8 mouse cellular contexts compared by ENCODE assay signal in genomic region chr5:114922998-114923473, GRCm38 (mm10). TPM values are rescaled to one million over a fixed set of nuclear protein-coding genes. Genes with fewer than 3 reads are reported as not detected.
A peak's percentile ranks its signal among the peaks of the same experiment; 100 is the strongest.
DNase-seq lines count a peak whose midpoint lies in the region; ATAC-seq and TF ChIP-seq lines count a peak whose summit lies in the region.

Gene Oasl1 (plus strand): TSS chr5:114923240.

- peaks cover 9 to 52% of the 10 kb centered on the region in 2 experiments for H3K4me1 ChIP-seq in MEL (ENCODE audit: control insufficient read depth in 1 of 2, insufficient read depth in 2 of 2, low read length in 2 of 2)
- H3K4me1 ChIP-seq in forebrain, embryonic 13.5 days: peaks cover 7% of the 10 kb centered on the region
- H3K4me1 ChIP-seq in hindbrain, embryonic 15.5 days (replicated peaks): peaks cover 4% of the 10 kb centered on the region; the same call in 1 of the 2 replicates
- H3K4me1 ChIP-seq in liver, embryonic 11.5 days (replicated peaks; ENCODE audit: control insufficient read depth, insufficient read depth, low read length): peaks cover 5% of the 10 kb centered on the region; the same call in 1 of the 2 replicates
- H3K4me1 ChIP-seq in neural tube, embryonic 14.5 days (ENCODE audit: control insufficient read depth, insufficient read depth, low read length): no peaks in the 10 kb centered on the region

- no peaks in the 10 kb centered on the region for H3K27me3 ChIP-seq in MEL (ENCODE audit: control insufficient read depth in 1 of 2, insufficient read depth in 2 of 2, low read length in 2 of 2)
- H3K27me3 ChIP-seq in forebrain, embryonic 13.5 days: no peaks in the 10 kb centered on the region
- no peaks in the 10 kb centered on the region for H3K27me3 ChIP-seq in hindbrain, embryonic 15.5 days
- no peaks in the 10 kb centered on the region for H3K27me3 ChIP-seq in liver, embryonic 11.5 days (replicated peaks; ENCODE audit: control insufficient read depth, insufficient read depth, low read length)
- no peaks in the 10 kb centered on the region for H3K27me3 ChIP-seq in neural tube, embryonic 14.5 days (ENCODE audit: control insufficient read depth, insufficient read depth, low read length)

- TF ChIP-seq RAD21 in MEL (IDR thresholded peaks at IDR 0.05; ENCODE audit: low read depth, low read length): no peak

- TF ChIP-seq EP300 in MEL (IDR thresholded peaks at IDR 0.05; ENCODE audit: low read depth in 1 of 2, low read length in 2 of 2): peak; percentile 45 to 63

- peak within 1 kb of the TSS; percentile 98 for H3K27ac ChIP-seq in MEL (ENCODE audit: control insufficient read depth, low read depth, low read length)
- no peak within 1 kb of the TSS for H3K27ac ChIP-seq in forebrain, embryonic 13.5 days
- no peak within 1 kb of the TSS for H3K27ac ChIP-seq in hindbrain, embryonic 15.5 days (replicated peaks)
- H3K27ac ChIP-seq in liver, embryonic 11.5 days (ENCODE audit: low read depth, low read length): no peak within 1 kb of the TSS
- H3K27ac ChIP-seq in neural tube, embryonic 14.5 days (ENCODE audit: low read depth, low read length): no peak within 1 kb of the TSS

- DNase-seq in 416B (ENCODE audit: low read depth) (peak; percentile 79), MEL (ENCODE audit: low read depth, low spot score) (peak; percentile 74)
- DNase-seq in liver, embryonic 11.5 days (ENCODE audit: low spot score): no peak
- DNase-seq in urinary bladder, postnatal 25 days (ENCODE audit: low spot score): peak; percentile 48
- no peak for DNase-seq in right cerebral cortex, postnatal 36 days (ENCODE audit: low spot score in 2 of 2)

- H3K36me3 ChIP-seq in MEL (ENCODE audit: control insufficient read depth in 1 of 2, insufficient read depth in 2 of 2, low read length in 2 of 2): peaks cover 0 to 32% of the 10 kb centered on the region in 2 experiments; a peak in 2 of 4 replicates
- H3K36me3 ChIP-seq in forebrain, embryonic 13.5 days (ENCODE audit: poor library complexity, severe bottlenecking): no peaks in the 10 kb centered on the region
- no peaks in the 10 kb centered on the region for H3K36me3 ChIP-seq in hindbrain, embryonic 15.5 days
- no peaks in the 10 kb centered on the region for H3K36me3 ChIP-seq in liver, embryonic 11.5 days (ENCODE audit: control insufficient read depth, insufficient read depth, low read length)
- no peaks in the 10 kb centered on the region for H3K36me3 ChIP-seq in neural tube, embryonic 14.5 days (ENCODE audit: control insufficient read depth, insufficient read depth, low read length)

- H3K4me2 ChIP-seq in forebrain, embryonic 13.5 days: peak within 1 kb of the TSS; percentile 36
- peak within 1 kb of the TSS; percentile 40 for H3K4me2 ChIP-seq in hindbrain, embryonic 15.5 days
- peak within 1 kb of the TSS; percentile 35 for H3K4me2 ChIP-seq in liver, embryonic 11.5 days
- H3K4me2 ChIP-seq in neural tube, embryonic 14.5 days (ENCODE audit: low read depth, low read length): peak within 1 kb of the TSS; percentile 9; the same call in 1 of the 2 replicates

- peaks cover 3% of the 10 kb centered on the region; the same call in 1 of the 2 replicates for H3K79me2 ChIP-seq in MEL (ENCODE audit: control insufficient read depth, insufficient read depth, low read length, poor library complexity)

- H3K4me3 ChIP-seq in MEL (ENCODE audit: control insufficient read depth in 1 of 2, insufficient read depth in 1 of 2, low read depth in 2 of 2, low read length in 2 of 2): peak within 1 kb of the TSS; percentile 72 to 74
- H3K4me3 ChIP-seq in forebrain, embryonic 13.5 days: no peak within 1 kb of the TSS
- H3K4me3 ChIP-seq in hindbrain, embryonic 15.5 days: no peak within 1 kb of the TSS; the same call in 1 of the 2 replicates
- no peak within 1 kb of the TSS for H3K4me3 ChIP-seq in liver, embryonic 11.5 days (ENCODE audit: low read depth, low read length)
- H3K4me3 ChIP-seq in neural tube, embryonic 14.5 days (ENCODE audit: low read depth, low read length): no peak within 1 kb of the TSS

- 0 out of 4 replicates have a peak, but pooled peaks of 1 of the 2 experiments have one; percentile 34 for TF ChIP-seq POLR2A in MEL (IDR thresholded peaks at IDR 0.05; ENCODE audit: control insufficient read depth in 1 of 2, insufficient read depth in 1 of 2, low read depth in 1 of 2, low read length in 2 of 2, poor library complexity in 1 of 2)

- 47% methylated on average over 15 of the region's 15 CpGs for WGBS in forebrain, embryonic 13.5 days
- 46% methylated on average over 15 of the region's 15 CpGs for WGBS in hindbrain, embryonic 15.5 days
- 60% methylated on average over 15 of the region's 15 CpGs for WGBS in liver, embryonic 11.5 days
- WGBS in neural tube, embryonic 14.5 days: 35% methylated on average over 15 of the region's 15 CpGs

- no peaks in the 10 kb centered on the region for H3K9me3 ChIP-seq in MEL (replicated peaks; ENCODE audit: insufficient read depth, low read length)
- H3K9me3 ChIP-seq in forebrain, embryonic 13.5 days (replicated peaks): no peaks in the 10 kb centered on the region
- H3K9me3 ChIP-seq in hindbrain, embryonic 15.5 days: no peaks in the 10 kb centered on the region
- H3K9me3 ChIP-seq in liver, embryonic 11.5 days (ENCODE audit: control insufficient read depth, low read length): no peaks in the 10 kb centered on the region
- no peaks in the 10 kb centered on the region for H3K9me3 ChIP-seq in neural tube, embryonic 14.5 days (ENCODE audit: control insufficient read depth, low read length)

- TF ChIP-seq CTCF in MEL (IDR thresholded peaks at IDR 0.05 in 2 of 3, conservative IDR thresholded peaks at IDR 0.05 in 1 of 3; ENCODE audit: control insufficient read depth in 1 of 3, insufficient read depth in 1 of 3, low read depth in 2 of 3, low read length in 3 of 3, poor library complexity in 1 of 3, severe bottlenecking in 1 of 3): no peak

- peak within 1 kb of the TSS; percentile 81 for H3K9ac ChIP-seq in MEL (ENCODE audit: control insufficient read depth, low read depth, low read length, poor library complexity, severe bottlenecking)
- no peak within 1 kb of the TSS for H3K9ac ChIP-seq in forebrain, embryonic 13.5 days
- no peak within 1 kb of the TSS for H3K9ac ChIP-seq in hindbrain, embryonic 15.5 days
- no peak within 1 kb of the TSS for H3K9ac ChIP-seq in liver, embryonic 11.5 days (ENCODE audit: low read depth, low read length)
- no peak within 1 kb of the TSS for H3K9ac ChIP-seq in neural tube, embryonic 14.5 days (replicated peaks; ENCODE audit: low read depth, low read length)

- no peak for ATAC-seq in forebrain, embryonic 13.5 days
- no peak for ATAC-seq in hindbrain, embryonic 15.5 days (ENCODE audit: low FRiP score, low read depth)
- no peak for ATAC-seq in liver, embryonic 11.5 days (replicated peaks; ENCODE audit: low FRiP score)
- ATAC-seq in neural tube, embryonic 14.5 days (ENCODE audit: low read depth): no peak

TF ChIP-seq in MEL, 35 proteins besides CTCF, POLR2A, EP300 and RAD21 (continues in another document):
- TF ChIP-seq E2F4 (IDR thresholded peaks at IDR 0.05; ENCODE audit: borderline replicate concordance, low read depth, low read length) (no peak), ETS1 (IDR thresholded peaks at IDR 0.05; ENCODE audit: low read depth, low read length) (peak; percentile 65), POLR2AphosphoS5 (IDR thresholded peaks at IDR 0.05; ENCODE audit: borderline replicate concordance, low read depth, low read length) (no peak), ZKSCAN1 (IDR thresholded peaks at IDR 0.05; ENCODE audit: low read depth, low read length) (no peak), MYB (IDR thresholded peaks at IDR 0.05; ENCODE audit: low read depth, low read length) (no peak), SIN3A (IDR thresholded peaks at IDR 0.05; ENCODE audit: low read length) (no peak; the same call in 1 of the 2 replicates), ZNF384 (IDR thresholded peaks at IDR 0.05; ENCODE audit: low read depth, low read length) (no peak), HCFC1 (IDR thresholded peaks at IDR 0.05; ENCODE audit: low read depth, low read length) (no peak; the same call in 1 of the 2 replicates), TBP (IDR thresholded peaks at IDR 0.05; ENCODE audit: low read depth, low read length) (peak; percentile 61; the same call in 1 of the 2 replicates), ZC3H11A (IDR thresholded peaks at IDR 0.05; ENCODE audit: low read depth, low read length) (no peak), GATA1 (IDR thresholded peaks at IDR 0.05; ENCODE audit: low read depth, low read length) (no peak), JUND (IDR thresholded peaks at IDR 0.05; ENCODE audit: low read depth, low read length) (no peak), ZMIZ1 (IDR thresholded peaks at IDR 0.05; ENCODE audit: low read depth, low read length) (no peak; the same call in 1 of the 2 replicates), MXI1 (IDR thresholded peaks at IDR 0.05; ENCODE audit: low read depth, low read length) (no peak), MEF2A (IDR thresholded peaks at IDR 0.05; ENCODE audit: extremely low read depth, insufficient replicate concordance, low read depth, low read length, poor library complexity, severe bottlenecking) (no peak), ELF1 (IDR thresholded peaks at IDR 0.05; ENCODE audit: low read depth, low read length) (no peak), RCOR1 (IDR thresholded peaks at IDR 0.05; ENCODE audit: low read depth, low read length) (peak; percentile 57; the same call in 1 of the 2 replicates), CHD2 (IDR thresholded peaks at IDR 0.05; ENCODE audit: low read length) (no peak), SMC3 (IDR thresholded peaks at IDR 0.05; ENCODE audit: low read depth, low read length) (no peak), CHD1 (IDR thresholded peaks at IDR 0.05; ENCODE audit: low read depth, low read length) (no peak), NELFE (IDR thresholded peaks at IDR 0.05; ENCODE audit: low read depth, low read length) (peak; percentile 39; the same call in 1 of the 2 replicates), TCF12 (IDR thresholded peaks at IDR 0.05; ENCODE audit: low read depth, low read length) (no peak), BHLHE40 (IDR thresholded peaks at IDR 0.05; ENCODE audit: borderline replicate concordance, low read depth, low read length) (no peak), USF1 (IDR thresholded peaks at IDR 0.05; ENCODE audit: low read depth, low read length) (no peak; the same call in 1 of the 2 replicates), GABPA (IDR thresholded peaks at IDR 0.05; ENCODE audit: low read depth, low read length) (no peak)

RNA-seq across cellular contexts. Expression of gene Oasl1, which starts in this region (rescaled TPM):
- 8.2 and 11.5 TPM in 2 replicates for total RNA-seq in MEL (2012; rRNA removed)
- 10 to 100 TPM in 1 of 2 experiments, not detected in 1; 33.3 TPM for polyA plus RNA-seq in MEL (2012; ENCODE audit: insufficient read depth in 1 of 2, insufficient read length in 2 of 2, low read depth in 1 of 2, low replicate concordance in 2 of 2, missing spikeins in 1 of 2)
- polyA plus RNA-seq in forebrain, embryonic 13.5 days (2015; fragmentation: Nextera tagmentation; extraction: Ambion mirVana): 0.15 and 0.28 TPM in 2 replicates
- polyA plus RNA-seq in hindbrain, embryonic 15.5 days (2015; fragmentation: Nextera tagmentation; extraction: Ambion mirVana): 0.18 and 0.96 TPM in 2 replicates
- 0.36 and 0.55 TPM in 2 replicates for polyA plus RNA-seq in liver, embryonic 11.5 days (2014; fragmentation: Nextera tagmentation; extraction: Ambion mirVana)
- 0.52 and 0.55 TPM in 2 replicates for polyA plus RNA-seq in neural tube, embryonic 14.5 days (2014; fragmentation: Nextera tagmentation; extraction: Ambion mirVana)

Comparison
In these comparisons a context has a peak if more than half of its experiments do, and no peak if none do; other contexts are left out.
1. DNase-seq: peak in 416B (single experiment), MEL (single experiment) and urinary bladder, postnatal 25 days (single experiment); none in liver, embryonic 11.5 days (single experiment) and right cerebral cortex, postnatal 36 days (0 of 2).
2. H3K4me3 ChIP-seq: peak in MEL (2 of 2); none in forebrain, embryonic 13.5 days (single experiment), hindbrain, embryonic 15.5 days (single experiment), liver, embryonic 11.5 days (single experiment) and neural tube, embryonic 14.5 days (single experiment).
3. Peak in every context shown above with its lines, with median percentiles within 50 percentile points of each other: H3K4me2 ChIP-seq.